21 mouse cellular contexts compared by ENCODE assay signal in the genomic region with DNA sequence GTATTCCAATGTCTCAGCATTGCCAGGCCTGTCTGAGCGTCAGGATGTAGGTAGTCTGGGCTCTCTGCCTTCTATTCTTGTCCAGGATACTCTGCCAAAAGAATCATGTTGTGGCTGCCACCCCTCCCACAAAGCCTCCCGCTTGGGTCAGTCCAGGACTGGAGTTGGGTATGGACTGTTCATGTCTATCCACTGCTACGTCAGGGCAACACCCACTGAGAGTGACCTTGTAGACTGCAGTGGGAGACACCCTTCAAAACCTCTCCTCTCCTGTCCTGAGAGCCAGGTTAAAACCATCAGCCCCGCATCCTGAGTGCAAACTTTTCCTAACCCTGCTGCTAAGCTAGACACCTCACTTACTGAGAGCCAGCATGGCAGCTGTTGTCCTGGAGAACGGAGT. TPM values are rescaled to one million over a fixed set of nuclear protein-coding genes. Genes with fewer than 3 reads are reported as not detected.
DNase-seq lines count a peak whose midpoint lies in the region; ATAC-seq and TF ChIP-seq lines count a peak whose summit lies in the region.
"Had no signal": no experiment of that assay in that cellular context is flagged by ENCODE, and none has a peak within 500 bp of the region (broad histone marks: within the 10 kb centered on the region; RNA-seq: fewer than 3 reads in every experiment).

A gene (plus strand): TSS at position 150 of the 400 bp plus-strand sequence.

- H3K4me3 ChIP-seq in kidney, embryonic 14.5 days (ENCODE audit: low read length): no peak within 1 kb of the TSS
- H3K4me3 ChIP-seq in liver, embryonic 11.5 days (ENCODE audit: low read depth, low read length): no peak within 1 kb of the TSS
- no peak within 1 kb of the TSS for H3K4me3 ChIP-seq in thymus, adult 2 months (ENCODE audit: control insufficient read depth, insufficient read depth, low read length)
- H3K4me3 ChIP-seq: embryonic facial prominence, embryonic 15.5 days; heart, embryonic 13.5 days; myocyte had no signal

- DNase-seq in adrenal gland, postnatal 14 days: no peak
- DNase-seq in adrenal gland, adult 8-10 months: no peak
- DNase-seq in kidney, adult 11 months: peak; percentile 89
- DNase-seq in liver, embryonic 11.5 days (ENCODE audit: low spot score): no peak
- DNase-seq in thymus, adult 2 months: no peak
- DNase-seq in left cerebral cortex, postnatal 25 days (ENCODE audit: low spot score in 2 of 2): no peak
- DNase-seq in adipocyte (ENCODE audit: low spot score): no peak
- DNase-seq: cerebellum, adult 8-10 months; lung, adult 2 months; lung, postnatal 4 days; retina, postnatal 1 day had no signal

- intact Hi-C loops in left cerebral cortex, postnatal 25 days (cut with DNase I): no loop called here

- WGBS in kidney, embryonic 14.5 days: 83% methylated on average over 5 of the region's 5 CpGs
- 71% methylated on average over 5 of the region's 5 CpGs for WGBS in liver, embryonic 11.5 days
- WGBS in thymus, adult 2 months: 94% methylated on average over 5 of the region's 5 CpGs

- H3K4me1 ChIP-seq in kidney, embryonic 14.5 days (ENCODE audit: control insufficient read depth, insufficient read depth, low read length): no peaks in the 10 kb centered on the region
- H3K4me1 ChIP-seq in liver, embryonic 11.5 days (replicated peaks; ENCODE audit: control insufficient read depth, insufficient read depth, low read length): no peaks in the 10 kb centered on the region
- H3K4me1 ChIP-seq in thymus, adult 2 months (replicated peaks; ENCODE audit: control insufficient read depth, insufficient read depth, low read length): no peaks in the 10 kb centered on the region
- H3K4me1 ChIP-seq: embryonic facial prominence, embryonic 15.5 days; heart, embryonic 13.5 days had no signal

- no peak for ATAC-seq in kidney, embryonic 14.5 days (ENCODE audit: low FRiP score, low TSS enrichment)
- no peak for ATAC-seq in liver, embryonic 11.5 days (replicated peaks; ENCODE audit: low FRiP score)
- ATAC-seq: forebrain, embryonic 14.5 days; intestine, embryonic 16.5 days had no signal

- no peak within 1 kb of the TSS for H3K27ac ChIP-seq in kidney, embryonic 14.5 days (ENCODE audit: low read depth, low read length)
- peak within 1 kb of the TSS; percentile 45; the same call in 1 of the 2 replicates for H3K27ac ChIP-seq in liver, embryonic 11.5 days (ENCODE audit: low read depth, low read length)
- no peak within 1 kb of the TSS for H3K27ac ChIP-seq in thymus, adult 2 months (ENCODE audit: control insufficient read depth, insufficient read depth, low read length)
- H3K27ac ChIP-seq: embryonic facial prominence, embryonic 15.5 days; heart, embryonic 13.5 days; hindbrain, embryonic 14.5 days had no signal

- no peaks in the 10 kb centered on the region for H3K27me3 ChIP-seq in kidney, embryonic 14.5 days (ENCODE audit: control insufficient read depth, insufficient read depth, low read length)
- H3K27me3 ChIP-seq in liver, embryonic 11.5 days (replicated peaks; ENCODE audit: control insufficient read depth, insufficient read depth, low read length): no peaks in the 10 kb centered on the region
- no peaks in the 10 kb centered on the region for H3K27me3 ChIP-seq in thymus, adult 2 months (ENCODE audit: control insufficient read depth, insufficient read depth, low read length)
- H3K27me3 ChIP-seq: embryonic facial prominence, embryonic 15.5 days had no signal

- TF ChIP-seq POLR2A in thymus, adult 2 months (IDR thresholded peaks at IDR 0.05; ENCODE audit: control insufficient read depth, extremely low read depth, insufficient read depth, low read length, poor library complexity): no peak

- no peak for TF ChIP-seq CTCF in thymus, adult 2 months (IDR thresholded peaks at IDR 0.05; ENCODE audit: borderline replicate concordance, control insufficient read depth, extremely low read depth, insufficient read depth, low read length, poor library complexity)

- no peaks in the 10 kb centered on the region for H3K9me3 ChIP-seq in kidney, embryonic 14.5 days (ENCODE audit: control insufficient read depth, low read length)
- H3K9me3 ChIP-seq in liver, embryonic 11.5 days (ENCODE audit: control insufficient read depth, low read length): no peaks in the 10 kb centered on the region
- H3K9me3 ChIP-seq: embryonic facial prominence, embryonic 15.5 days; heart, embryonic 13.5 days had no signal

- H3K36me3 ChIP-seq in kidney, embryonic 14.5 days (ENCODE audit: control insufficient read depth, insufficient read depth, low read length): no peaks in the 10 kb centered on the region
- no peaks in the 10 kb centered on the region for H3K36me3 ChIP-seq in liver, embryonic 11.5 days (ENCODE audit: control insufficient read depth, insufficient read depth, low read length)
- no peaks in the 10 kb centered on the region for H3K36me3 ChIP-seq in thymus, adult 2 months (ENCODE audit: control insufficient read depth, insufficient read depth, low read length)
- H3K36me3 ChIP-seq: embryonic facial prominence, embryonic 15.5 days; heart, embryonic 13.5 days had no signal

- H3K4me2 ChIP-seq in kidney, embryonic 14.5 days (replicated peaks; ENCODE audit: low read depth, low read length): no peak within 1 kb of the TSS
- H3K4me2 ChIP-seq in liver, embryonic 11.5 days: peak within 1 kb of the TSS; percentile 31; the same call in 1 of the 2 replicates
- H3K4me2 ChIP-seq: embryonic facial prominence, embryonic 15.5 days; heart, embryonic 13.5 days; hindbrain, embryonic 14.5 days; midbrain, embryonic 11.5 days had no signal

- H3K9ac ChIP-seq in kidney, embryonic 14.5 days (ENCODE audit: low read depth, low read length): no peak within 1 kb of the TSS
- no peak within 1 kb of the TSS for H3K9ac ChIP-seq in liver, embryonic 11.5 days (ENCODE audit: low read depth, low read length)
- H3K9ac ChIP-seq: embryonic facial prominence, embryonic 15.5 days; heart, embryonic 13.5 days; hindbrain, embryonic 14.5 days had no signal

RNA-seq across cellular contexts. Expression of the gene that starts here (rescaled TPM):
- total RNA-seq in adrenal gland, postnatal 14 days (2021): 3.5 and 78.8 TPM in 2 replicates
- under 1 TPM in 2 of 4 experiments, not detected in 2; 0.52 to 0.86 TPM for total RNA-seq in adrenal gland, adult 8-10 months (2022)
- polyA plus RNA-seq in kidney, embryonic 14.5 days (2014; fragmentation: Nextera tagmentation; extraction: Ambion mirVana): 0.36 and 0.60 TPM in 2 replicates
- polyA plus RNA-seq in liver, embryonic 11.5 days (2014; fragmentation: Nextera tagmentation; extraction: Ambion mirVana): 4.6 and 5.0 TPM in 2 replicates
- polyA plus RNA-seq in thymus, adult 2 months (2012; rRNA removed): 0.36 and 0.87 TPM in 2 replicates
- total RNA-seq in left cerebral cortex, postnatal 25 days (2021): under 1 TPM in 1 of 2 experiments, not detected in 1; 0.46 TPM
- total RNA-seq: layer of hippocampus, postnatal 10 days; neutrophil, adult 5-6 weeks had no signal
- polyA plus RNA-seq: embryonic facial prominence, embryonic 15.5 days; forebrain, embryonic 14.5 days; myocyte had no signal
